Mouse (Mus musculus): ENCODE measurements around the gene Zfp420. TPM values are rescaled to one million over a fixed set of nuclear protein-coding genes. Genes with fewer than 3 reads are reported as not detected.
"Not testable (repeated sequence)": the region's sequence is repeated elsewhere in the genome, so short reads cannot be mapped to it uniquely, and the experiment has no call there.

Zfp420 gene
- total RNA-seq (2022): 10 to 100 TPM; 13.7 to 16.2 (median 14.9) TPM

- peak; percentile 72 to 89 for DNase-seq (ENCODE audit: low spot score in 2 of 2)
Observed at GRCm38 (mm10) chr7:29859532-29860517, at the start of gene Zfp420. Gene Zfp420 (plus strand): TSS chr7:29859979.

- no peak for DNase-seq (ENCODE audit: low spot score in 2 of 2)
Observed at GRCm38 (mm10) chr7:29812244-29812643, 47.5 kb upstream of the Zfp420 start.

- no peak for DNase-seq (ENCODE audit: low spot score in 2 of 2)
Observed at GRCm38 (mm10) chr7:29814381-29814780, 45.4 kb upstream of the Zfp420 start.

GRCm38 (mm10) chr7:29815061-29815784 is 44.6 kb upstream of the Zfp420 start:
- DNase-seq (ENCODE audit: low spot score in 2 of 2): no peak

GRCm38 (mm10) chr7:29815910-29816429 is 43.8 kb upstream of the Zfp420 start, which contains the start of gene Zfp790:
Gene Zfp790 (plus strand): TSS chr7:29816114.
- peak; percentile 72 to 87 for DNase-seq (ENCODE audit: low spot score in 2 of 2)

GRCm38 (mm10) chr7:29818619-29819254 is 41.0 kb upstream of the Zfp420 start:
- DNase-seq (ENCODE audit: low spot score in 2 of 2): peak; percentile 51 to 62

GRCm38 (mm10) chr7:29828001-29828400 is 31.8 kb upstream of the Zfp420 start:
- DNase-seq (ENCODE audit: low spot score in 2 of 2): no peak

GRCm38 (mm10) chr7:29829804-29830203 is 30.0 kb upstream of the Zfp420 start:
- DNase-seq (ENCODE audit: low spot score in 2 of 2): no peak

GRCm38 (mm10) chr7:29836816-29837215 is 23.0 kb upstream of the Zfp420 start:
- no peak for DNase-seq (ENCODE audit: low spot score in 2 of 2)

GRCm38 (mm10) chr7:29839256-29839655 is 20.5 kb upstream of the Zfp420 start:
- no peak for DNase-seq (ENCODE audit: low spot score in 2 of 2)

GRCm38 (mm10) chr7:29842105-29842504 is 17.7 kb upstream of the Zfp420 start:
- no peak for DNase-seq (ENCODE audit: low spot score in 2 of 2)

- DNase-seq (ENCODE audit: low spot score in 2 of 2): no peak
Observed at GRCm38 (mm10) chr7:29844616-29845015, 15.2 kb upstream of the Zfp420 start.

GRCm38 (mm10) chr7:29852831-29853218 is 7.0 kb upstream of the Zfp420 start:
- no peak for DNase-seq (ENCODE audit: low spot score in 2 of 2)

GRCm38 (mm10) chr7:29853219-29853842 is 6.4 kb upstream of the Zfp420 start, which contains the start of gene Zfp940:
Gene Zfp940 (minus strand): TSS chr7:29853669.
- DNase-seq (ENCODE audit: low spot score in 2 of 2): peak; percentile 74 to 86

- no peak for DNase-seq (ENCODE audit: low spot score in 2 of 2)
Observed at GRCm38 (mm10) chr7:29861660-29862059, 1.9 kb downstream of the Zfp420 start.

GRCm38 (mm10) chr7:29874256-29874655 is 14.5 kb downstream of the Zfp420 start:
- DNase-seq (ENCODE audit: low spot score in 2 of 2): no peak

- DNase-seq (ENCODE audit: low spot score in 2 of 2): not testable (repeated sequence)
Observed at GRCm38 (mm10) chr7:29877561-29877960, 17.8 kb downstream of the Zfp420 start.

GRCm38 (mm10) chr7:29880056-29880455 is 20.3 kb downstream of the Zfp420 start:
- DNase-seq (ENCODE audit: low spot score in 2 of 2): no peak

GRCm38 (mm10) chr7:29880916-29881315 is 21.1 kb downstream of the Zfp420 start:
- no peak for DNase-seq (ENCODE audit: low spot score in 2 of 2)

- no peak for DNase-seq (ENCODE audit: low spot score in 2 of 2)
Observed at GRCm38 (mm10) chr7:29890501-29890900, 30.7 kb downstream of the Zfp420 start.

- DNase-seq (ENCODE audit: low spot score in 2 of 2): no peak
Observed at GRCm38 (mm10) chr7:29892756-29893155, 33.0 kb downstream of the Zfp420 start.

Data from left cerebral cortex, adult 8-10 months (tissue).